Mouse (Mus musculus) hindbrain, embryonic 16.5 days (tissue): ENCODE results near the gene Hs6st3. TPM values are rescaled to one million over a fixed set of nuclear protein-coding genes. Genes with fewer than 3 reads are reported as not detected.

Source experiments
- ATAC-seq: fragments of 200-750 bp; cut with Nextera tagmentation; 2 replicates; pipeline ENCODE4 v1.8.0; 2017; ENCODE audit warnings: moderate TSS enrichment, moderate library complexity
- H3K27ac ChIP-seq: fragments of 300-500 bp; sonication (generic); 2 replicates; pipeline ENCODE4 v1.5.1; 2014; ENCODE audit warnings: low read depth, mild to moderate bottlenecking, control low read depth, low read length, moderate library complexity
- H3K27me3 ChIP-seq: fragments of 300-500 bp; sonication (generic); replicated peaks from 2 replicates; pipeline ENCODE4 v1.6.1; 2014; ENCODE audit warnings: low read length; ENCODE audit not compliant: control insufficient read depth, insufficient read depth
- H3K36me3 ChIP-seq: fragments of 300-500 bp; sonication (generic); 2 replicates; pipeline ENCODE4 v1.6.1; 2014; ENCODE audit warnings: mild to moderate bottlenecking, low read length, moderate library complexity, mixed read lengths; ENCODE audit not compliant: control insufficient read depth, insufficient read depth
- H3K4me1 ChIP-seq: fragments of 300-500 bp; sonication (generic); 2 replicates; pipeline ENCODE4 v1.6.1; 2014; ENCODE audit warnings: low read depth, low read length; ENCODE audit not compliant: control insufficient read depth, insufficient read depth
- H3K4me2 ChIP-seq: fragments of 300-500 bp; sonication (generic); 2 replicates; pipeline ENCODE4 v1.6.1; 2014; ENCODE audit warnings: mild to moderate bottlenecking, low read length, control low read depth, moderate library complexity
- H3K4me3 ChIP-seq: fragments of 300-500 bp; sonication (generic); 2 replicates; pipeline ENCODE4 v1.5.1; 2014; ENCODE audit warnings: mild to moderate bottlenecking, low read length, control low read depth, moderate library complexity
- H3K9ac ChIP-seq: fragments of 300-500 bp; sonication (generic); 2 replicates; pipeline ENCODE4 v1.6.1; 2014; ENCODE audit warnings: low read depth, mild to moderate bottlenecking, control low read depth, low read length, moderate library complexity
- H3K9me3 ChIP-seq: fragments of 300-500 bp; sonication (generic); 2 replicates; pipeline ENCODE4 v1.6.1; 2014; ENCODE audit warnings: mild to moderate bottlenecking, low read length, moderate library complexity; ENCODE audit not compliant: control insufficient read depth
- WGBS: fragments of 180-500 bp; shearing (Covaris S2); extraction: QIAGEN DNeasy Blood & Tissue Kit; methylation state at CpG from one replicate; pipeline ENCODE4 v1.1.7; 2014; 5-methylcytosine and 5-hydroxymethylcytosine counted together
- polyA plus RNA-seq: library from polyadenylated mRNA; unstranded; fragments of >200 nt; fragmentation: Nextera tagmentation; extraction: Ambion mirVana; gene quantifications from 2 replicates; pipeline ENCODE4 v1.2.1, GENCODE M21; 2015

Gene Hs6st3
- polyA plus RNA-seq, 1 experiment from 2014 or later: 1.8 TPM

GRCm38 (mm10) chr14:119670836-119671587 is 532.9 kb downstream of the Hs6st3 start:
- no peaks in the 10 kb centered on the region for H3K9me3 ChIP-seq
- no peak overlapping the region for H3K4me3 ChIP-seq
- H3K27me3 ChIP-seq: no peaks in the 10 kb centered on the region
- H3K27ac ChIP-seq: no peak overlapping the region
- ATAC-seq: no peak
- no peaks in the 10 kb centered on the region for H3K4me1 ChIP-seq
- no peak overlapping the region for H3K9ac ChIP-seq
- WGBS: 80% methylated on average over 16 of the region's 16 CpGs
- H3K4me2 ChIP-seq: no peak overlapping the region
- no peaks in the 10 kb centered on the region for H3K36me3 ChIP-seq

- no peak overlapping the region for H3K4me2 ChIP-seq
- H3K27me3 ChIP-seq: no peaks in the 10 kb centered on the region
- no peaks in the 10 kb centered on the region for H3K4me1 ChIP-seq
- H3K9me3 ChIP-seq: no peaks in the 10 kb centered on the region
- no peak overlapping the region for H3K27ac ChIP-seq
- no peak overlapping the region for H3K4me3 ChIP-seq
- no peak overlapping the region for H3K9ac ChIP-seq
- H3K36me3 ChIP-seq: no peaks in the 10 kb centered on the region
- WGBS: 92% methylated on average over 11 of the region's 11 CpGs
- ATAC-seq: no peak
Measured at GRCm38 (mm10) chr14:119678574-119678973, 540.4 kb downstream of the Hs6st3 start.

GRCm38 (mm10) chr14:119680052-119680451 is 541.9 kb downstream of the Hs6st3 start:
- Histone ChIP-seq H3K27ac (no peak overlapping the region), H3K36me3 (no peaks in the 10 kb centered on the region), H3K27me3 (no peaks in the 10 kb centered on the region), H3K4me2 (no peak overlapping the region), H3K4me3 (no peak overlapping the region), H3K9ac (no peak overlapping the region), H3K9me3 (no peaks in the 10 kb centered on the region), H3K4me1 (no peaks in the 10 kb centered on the region)
- WGBS: 81% methylated on average over 4 of the region's 4 CpGs
- no peak for ATAC-seq

DNA sequence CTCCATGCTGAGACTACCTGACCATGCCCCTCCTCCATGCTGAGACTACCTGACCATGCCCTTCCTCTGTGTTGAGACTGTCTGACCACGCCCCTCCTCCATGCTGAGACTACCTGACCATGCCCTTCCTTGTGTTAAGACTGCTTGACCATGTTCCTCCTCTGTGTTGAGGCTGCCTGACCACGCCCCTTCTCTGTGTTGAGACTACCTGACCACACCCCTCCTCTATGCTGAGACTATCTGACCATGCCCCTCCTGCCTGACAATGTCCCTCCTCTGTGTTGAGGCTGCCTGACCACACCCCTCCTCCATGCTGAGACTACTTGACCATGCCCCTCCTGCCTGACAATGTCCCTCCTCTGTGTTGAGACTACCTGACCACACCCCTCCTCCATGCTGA is 549.7 kb downstream of the Hs6st3 start:
- Histone ChIP-seq H3K4me3 (no peak overlapping the region), H3K9me3 (no peaks in the 10 kb centered on the region), H3K36me3 (no peaks in the 10 kb centered on the region), H3K27me3 (no peaks in the 10 kb centered on the region), H3K4me1 (no peaks in the 10 kb centered on the region), H3K9ac (no peak overlapping the region), H3K4me2 (no peak overlapping the region), H3K27ac (no peak overlapping the region)
- 77% methylated on average over 2 of the region's 2 CpGs for WGBS
- ATAC-seq: no peak

- no peak overlapping the region for H3K9ac ChIP-seq
- no peak overlapping the region for H3K27ac ChIP-seq
- H3K36me3 ChIP-seq: no peaks in the 10 kb centered on the region
- WGBS: 82% methylated on average over 4 of the region's 4 CpGs
- no peaks in the 10 kb centered on the region for H3K9me3 ChIP-seq
- H3K27me3 ChIP-seq: no peaks in the 10 kb centered on the region
- H3K4me3 ChIP-seq: no peak overlapping the region
- H3K4me2 ChIP-seq: no peak overlapping the region
- no peak for ATAC-seq
- no peaks in the 10 kb centered on the region for H3K4me1 ChIP-seq
Measured at GRCm38 (mm10) chr14:119699982-119700381, 561.8 kb downstream of the Hs6st3 start.

DNA sequence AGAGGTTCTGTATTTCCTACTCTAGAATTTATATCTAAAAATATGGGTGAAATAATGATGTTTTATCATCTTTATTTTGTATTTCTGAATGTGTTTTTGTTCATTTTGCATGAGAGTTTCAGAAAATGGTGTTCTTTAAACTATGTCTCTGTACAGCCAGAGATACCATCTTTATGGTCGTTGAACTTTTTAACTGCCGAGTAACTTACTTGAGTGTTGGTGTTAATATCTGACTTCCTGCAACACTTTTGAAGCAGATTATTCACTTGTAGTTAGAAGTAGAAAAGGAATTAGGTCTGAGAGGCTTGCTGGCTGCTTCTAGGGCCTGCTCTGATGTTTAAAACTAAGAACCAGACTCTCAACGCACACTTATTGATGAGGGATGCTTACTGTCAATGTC is 576.6 kb downstream of the Hs6st3 start:
- no peak for ATAC-seq
- no peaks in the 10 kb centered on the region for H3K9me3 ChIP-seq
- H3K4me3 ChIP-seq: no peak overlapping the region
- no peak overlapping the region for H3K27ac ChIP-seq
- no peaks in the 10 kb centered on the region for H3K27me3 ChIP-seq
- H3K4me1 ChIP-seq: no peaks in the 10 kb centered on the region
- no peak overlapping the region for H3K4me2 ChIP-seq
- no peaks in the 10 kb centered on the region for H3K36me3 ChIP-seq
- WGBS: 90% methylated on average over 3 of the region's 3 CpGs
- H3K9ac ChIP-seq: no peak overlapping the region

GRCm38 (mm10) chr14:119717323-119717722 is 579.2 kb downstream of the Hs6st3 start:
- Histone ChIP-seq H3K4me1 (no peaks in the 10 kb centered on the region), H3K27ac (no peak overlapping the region), H3K9ac (no peak overlapping the region), H3K27me3 (no peaks in the 10 kb centered on the region), H3K36me3 (no peaks in the 10 kb centered on the region), H3K4me3 (no peak overlapping the region), H3K9me3 (no peaks in the 10 kb centered on the region), H3K4me2 (no peak overlapping the region)
- WGBS: 73% methylated on average over 1 of the region's 1 CpGs
- ATAC-seq: no peak

- H3K4me2 ChIP-seq: no peak overlapping the region
- H3K4me1 ChIP-seq: no peaks in the 10 kb centered on the region
- no peak for ATAC-seq
- H3K27ac ChIP-seq: no peak overlapping the region
- H3K9me3 ChIP-seq: no peaks in the 10 kb centered on the region
- no peak overlapping the region for H3K9ac ChIP-seq
- WGBS: 79% methylated on average over 6 of the region's 6 CpGs
- H3K27me3 ChIP-seq: no peaks in the 10 kb centered on the region
- H3K36me3 ChIP-seq: no peaks in the 10 kb centered on the region
- no peak overlapping the region for H3K4me3 ChIP-seq
Measured at GRCm38 (mm10) chr14:119725102-119725501, 587.0 kb downstream of the Hs6st3 start.

GRCm38 (mm10) chr14:119731436-119732080 is 593.4 kb downstream of the Hs6st3 start:
- Histone ChIP-seq H3K9ac (no peak overlapping the region), H3K27ac (no peak overlapping the region), H3K36me3 (no peaks in the 10 kb centered on the region), H3K4me2 (no peak overlapping the region), H3K4me1 (no peaks in the 10 kb centered on the region), H3K27me3 (no peaks in the 10 kb centered on the region), H3K4me3 (no peak overlapping the region), H3K9me3 (no peaks in the 10 kb centered on the region)
- no peak for ATAC-seq
- 65% methylated on average over 7 of the region's 7 CpGs for WGBS
